Mouse (Mus musculus): ENCODE data around the gene Tdpoz2. TPM values are rescaled to one million over a fixed set of nuclear protein-coding genes. Genes with fewer than 3 reads are reported as not detected.

The Tdpoz2 gene
- not detected in 2 replicates for polyA plus RNA-seq (2015; fragmentation: Nextera tagmentation; extraction: Ambion mirVana)

DNA sequence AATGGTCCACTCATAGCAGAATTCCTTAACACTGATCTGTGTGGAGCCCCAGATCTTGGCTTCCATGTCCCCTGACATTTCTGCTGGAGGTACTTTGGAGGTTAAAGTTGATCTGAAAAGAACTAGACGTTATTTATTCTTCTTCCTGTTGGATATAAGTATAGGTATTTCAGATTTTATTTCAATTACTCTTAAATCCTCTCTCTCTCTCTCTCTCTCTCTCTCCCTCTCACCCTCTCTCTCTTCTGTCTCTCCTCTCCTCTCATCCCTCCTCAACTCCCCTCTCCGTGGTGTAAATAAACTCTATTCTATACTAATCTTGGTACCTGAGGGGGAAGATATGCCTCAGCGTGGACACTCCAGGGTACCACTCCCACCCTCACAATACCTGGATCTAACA, at the start of gene Tdpoz2:
Gene Tdpoz2 (minus strand): TSS at position 101 of the 400 bp plus-strand sequence.

DNA sequence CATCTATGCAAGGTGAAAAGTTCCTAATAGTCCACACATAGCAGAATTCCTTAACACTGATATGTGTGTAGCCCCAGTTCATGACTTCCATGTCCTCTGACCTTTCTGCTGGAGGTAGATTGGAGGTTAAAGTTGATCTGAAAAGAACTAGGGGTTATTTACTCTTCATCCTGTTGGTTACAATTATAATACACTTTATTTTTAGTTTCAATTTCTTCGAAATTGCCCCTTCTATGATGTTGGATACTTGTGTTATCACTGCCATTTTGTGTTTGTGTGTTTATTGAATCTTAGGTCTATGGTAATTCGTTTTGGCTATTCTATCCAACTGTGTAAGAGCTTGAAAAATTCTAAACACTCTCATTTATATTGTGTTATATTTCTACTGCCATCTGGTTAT, 40.5 kb upstream of the Tdpoz2 start, which contains the start of gene Gm37596:
Gene Gm37596 (minus strand): TSS at position 101 of the 400 bp plus-strand sequence.

DNA sequence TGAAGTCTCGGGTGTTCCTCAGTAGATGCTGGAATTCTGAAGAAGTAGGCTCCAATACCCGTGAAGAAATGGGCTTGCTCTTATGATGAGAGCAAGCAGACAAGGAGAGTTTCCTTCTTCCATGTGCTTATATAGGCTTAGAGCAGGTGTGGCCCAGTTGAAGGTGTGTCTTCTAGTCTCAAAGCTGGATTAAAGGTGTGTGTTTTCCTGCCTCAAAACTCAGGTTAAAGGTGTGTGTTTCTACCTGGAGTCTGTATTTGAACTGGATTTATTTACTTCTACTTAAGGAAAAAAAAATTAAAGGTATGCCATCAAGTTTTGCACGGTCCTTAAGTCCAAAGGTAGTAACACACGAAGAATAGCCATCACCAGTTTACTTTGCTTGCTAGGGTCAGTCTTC, 23.7 kb upstream of the Tdpoz2 start, which contains the start of gene Tdpoz1:
Gene Tdpoz1 (minus strand): TSS at position 101 of the 400 bp plus-strand sequence.

Other genes with a start within 250 kb of the Tdpoz2 start
- gene Tchh, start 210.4 kb downstream of the Tdpoz2 start, polyA plus RNA-seq (2015; fragmentation: Nextera tagmentation; extraction: Ambion mirVana): 0.41 and 0.46 TPM in 2 replicates
- not detected in 2 replicates for gene Tchhl1, start 183.9 kb downstream of the Tdpoz2 start, polyA plus RNA-seq (2015; fragmentation: Nextera tagmentation; extraction: Ambion mirVana)
- gene S100a11, start 132.2 kb downstream of the Tdpoz2 start, polyA plus RNA-seq (2015; fragmentation: Nextera tagmentation; extraction: Ambion mirVana): 613 and 861 TPM in 2 replicates
- gene S100a10, start 97.6 kb downstream of the Tdpoz2 start, polyA plus RNA-seq (2015; fragmentation: Nextera tagmentation; extraction: Ambion mirVana): 344 and 510 TPM in 2 replicates
- gene Tdpoz1, start 23.6 kb upstream of the Tdpoz2 start, polyA plus RNA-seq (2015; fragmentation: Nextera tagmentation; extraction: Ambion mirVana): not detected in 2 replicates
- gene Gm37596, start 40.4 kb upstream of the Tdpoz2 start, polyA plus RNA-seq (2015; fragmentation: Nextera tagmentation; extraction: Ambion mirVana): not detected in 2 replicates
- not detected in 2 replicates for gene Gm5773, start 120.3 kb upstream of the Tdpoz2 start, polyA plus RNA-seq (2015; fragmentation: Nextera tagmentation; extraction: Ambion mirVana)
- gene Tdpoz4, start 143.7 kb upstream of the Tdpoz2 start, polyA plus RNA-seq (2015; fragmentation: Nextera tagmentation; extraction: Ambion mirVana): not detected in 2 replicates
- gene Tdpoz3, start 173.3 kb upstream of the Tdpoz2 start, polyA plus RNA-seq (2015; fragmentation: Nextera tagmentation; extraction: Ambion mirVana): not detected in 2 replicates